Comparison of ENCODE assay signal across 8 mouse cellular contexts in genomic region chr9:109081749-109082123, GRCm38 (mm10). TPM values are rescaled to one million over a fixed set of nuclear protein-coding genes. Genes with fewer than 3 reads are reported as not detected.
A peak's percentile ranks its signal among the peaks of the same experiment; 100 is the strongest.
DNase-seq lines count a peak whose midpoint lies in the region; ATAC-seq and TF ChIP-seq lines count a peak whose summit lies in the region.

No protein-coding gene starts in this region.

- peak overlapping the region; percentile 77 for H3K4me3 ChIP-seq in heart, embryonic 11.5 days (ENCODE audit: low read depth, low read length)
- H3K4me3 ChIP-seq in E14TG2a.4 (replicated peaks; ENCODE audit: low read length): peak overlapping the region; percentile 89
- peak overlapping the region; percentile 71 for H3K4me3 ChIP-seq in forebrain, postnatal 0 days (ENCODE audit: low read depth, low read length)
- peak overlapping the region; percentile 70 for H3K4me3 ChIP-seq in liver, postnatal 0 days (ENCODE audit: low read depth, low read length)

- 3% methylated on average over 11 of the region's 11 CpGs for whole genome bisulfite sequencing in heart, embryonic 11.5 days (ENCODE audit: insufficient replicate concordance)
- WGBS in forebrain, postnatal 0 days: 7% methylated on average over 11 of the region's 11 CpGs
- WGBS in liver, postnatal 0 days (ENCODE audit: insufficient replicate concordance): 3% methylated on average over 11 of the region's 11 CpGs

- H3K27me3 ChIP-seq in heart, embryonic 11.5 days (ENCODE audit: control insufficient read depth, insufficient read depth, low read length): no peaks in the 10 kb centered on the region
- H3K27me3 ChIP-seq in E14TG2a.4 (ENCODE audit: insufficient read depth, low read length): no peaks in the 10 kb centered on the region
- H3K27me3 ChIP-seq in forebrain, postnatal 0 days (ENCODE audit: insufficient read depth, low read length): no peaks in the 10 kb centered on the region
- no peaks in the 10 kb centered on the region for H3K27me3 ChIP-seq in liver, postnatal 0 days (ENCODE audit: insufficient read depth, low read length)

- ATAC-seq in heart, embryonic 11.5 days (replicated peaks; ENCODE audit: insufficient number of reproducible peaks, low FRiP score, low TSS enrichment): no peak
- peak; percentile 10; the same call in 1 of the 2 replicates for ATAC-seq in forebrain, postnatal 0 days
- ATAC-seq in liver, postnatal 0 days: peak; percentile 8; the same call in 1 of the 2 replicates

- no peak for TF ChIP-seq CTCF in E14TG2a.4 (conservative IDR thresholded peaks at IDR 0.05; ENCODE audit: low read length)
- no peak for TF ChIP-seq CTCF in forebrain, postnatal 0 days (IDR thresholded peaks at IDR 0.05; ENCODE audit: low read depth)
- TF ChIP-seq CTCF in liver, postnatal 0 days (IDR thresholded peaks at IDR 0.05; ENCODE audit: low read depth): no peak

- no peaks in the 10 kb centered on the region for H3K36me3 ChIP-seq in heart, embryonic 11.5 days (ENCODE audit: control insufficient read depth, insufficient read depth, low read length)
- H3K36me3 ChIP-seq in E14TG2a.4 (ENCODE audit: insufficient read depth, low read length): peaks cover 30% of the 10 kb centered on the region
- H3K36me3 ChIP-seq in forebrain, postnatal 0 days (ENCODE audit: insufficient read depth): peaks cover 14% of the 10 kb centered on the region; the same call in 1 of the 2 replicates
- H3K36me3 ChIP-seq in liver, postnatal 0 days (replicated peaks; ENCODE audit: insufficient read depth, low read length): no peaks in the 10 kb centered on the region; the same call in 1 of the 2 replicates

- TF ChIP-seq EP300 in liver, postnatal 0 days (IDR thresholded peaks at IDR 0.05; ENCODE audit: low read depth): no peak

- H3K27ac ChIP-seq in heart, embryonic 11.5 days (ENCODE audit: low read depth, low read length): peak overlapping the region; percentile 50; the same call in 1 of the 2 replicates
- H3K27ac ChIP-seq in forebrain, postnatal 0 days (ENCODE audit: low read depth, low read length): peak overlapping the region; percentile 76
- H3K27ac ChIP-seq in liver, postnatal 0 days (ENCODE audit: low read depth): peak overlapping the region; percentile 73

- peaks cover 10% of the 10 kb centered on the region for H3K4me1 ChIP-seq in heart, embryonic 11.5 days (ENCODE audit: control insufficient read depth, insufficient read depth, low read length)
- peaks cover 46% of the 10 kb centered on the region for H3K4me1 ChIP-seq in E14TG2a.4 (replicated peaks; ENCODE audit: low read depth, low read length)
- peaks cover 6% of the 10 kb centered on the region; the same call in 1 of the 2 replicates for H3K4me1 ChIP-seq in forebrain, postnatal 0 days (ENCODE audit: insufficient read depth)
- H3K4me1 ChIP-seq in liver, postnatal 0 days (ENCODE audit: insufficient read depth): peaks cover 19% of the 10 kb centered on the region

- H3K9ac ChIP-seq in heart, embryonic 11.5 days (ENCODE audit: low read depth, low read length): peak overlapping the region; percentile 81
- peak overlapping the region; percentile 76 for H3K9ac ChIP-seq in forebrain, postnatal 0 days
- H3K9ac ChIP-seq in liver, postnatal 0 days (replicated peaks): peak overlapping the region; percentile 83

- intact Hi-C loops in left cerebral cortex, postnatal 4 days (cut with DNase I): no loop called here

- peak overlapping the region; percentile 82 for H3K4me2 ChIP-seq in heart, embryonic 11.5 days
- H3K4me2 ChIP-seq in forebrain, postnatal 0 days (ENCODE audit: low read depth): peak overlapping the region; percentile 76
- H3K4me2 ChIP-seq in liver, postnatal 0 days (ENCODE audit: low read depth, low read length): peak overlapping the region; percentile 77

- H3K9me3 ChIP-seq in heart, embryonic 11.5 days (replicated peaks; ENCODE audit: control insufficient read depth, low read length): no peaks in the 10 kb centered on the region
- no peaks in the 10 kb centered on the region for H3K9me3 ChIP-seq in E14TG2a.4 (ENCODE audit: low read length)
- no peaks in the 10 kb centered on the region for H3K9me3 ChIP-seq in forebrain, postnatal 0 days (ENCODE audit: low read length)
- H3K9me3 ChIP-seq in liver, postnatal 0 days (ENCODE audit: low read length): no peaks in the 10 kb centered on the region

- no peak for DNase-seq in heart, postnatal 4 days
- DNase-seq in forebrain, postnatal 0 days: no peak
- DNase-seq in liver, postnatal 0 days: no peak
- no peak for DNase-seq in adrenal gland, postnatal 25 days
- DNase-seq in thymus, adult 18-20 months: no peak
- no peak for DNase-seq in left cerebral cortex, postnatal 4 days

RNA-seq across cellular contexts. Expression of gene Ccdc51, which starts 0.6 kb away (rescaled TPM):
- polyA plus RNA-seq in heart, embryonic 11.5 days (2014; fragmentation: Nextera tagmentation; extraction: Ambion mirVana): 15.5 and 15.8 TPM in 2 replicates
- total RNA-seq in heart, postnatal 4 days (2021): 10 to 100 TPM; 11.5 to 12.2 TPM
- total RNA-seq in forebrain, postnatal 0 days (2014; rRNA removed): 12.2 and 12.9 TPM in 2 replicates
- polyA plus RNA-seq in forebrain, postnatal 0 days (2015; fragmentation: Nextera tagmentation; extraction: Ambion mirVana): 6.4 and 7.2 TPM in 2 replicates
- polyA plus RNA-seq in liver, postnatal 0 days (2015; fragmentation: Nextera tagmentation; extraction: Ambion mirVana): 8.9 and 9.1 TPM in 2 replicates
- total RNA-seq in adrenal gland, postnatal 25 days (2021): 15.7 and 21.0 TPM in 2 replicates
- total RNA-seq in left cerebral cortex, postnatal 4 days (2021): 1 to 10 TPM; 7.9 to 8.4 TPM

RNA-seq across cellular contexts. Expression of gene Tma7, which starts 0.7 kb away (rescaled TPM):
- polyA plus RNA-seq in heart, embryonic 11.5 days (2014; fragmentation: Nextera tagmentation; extraction: Ambion mirVana): 776 and 790 TPM in 2 replicates
- 100 to 1,000 TPM; 294 to 307 TPM for total RNA-seq in heart, postnatal 4 days (2021)
- total RNA-seq in forebrain, postnatal 0 days (2014; rRNA removed): 177 and 216 TPM in 2 replicates
- polyA plus RNA-seq in forebrain, postnatal 0 days (2015; fragmentation: Nextera tagmentation; extraction: Ambion mirVana): 695 and 816 TPM in 2 replicates
- polyA plus RNA-seq in liver, postnatal 0 days (2015; fragmentation: Nextera tagmentation; extraction: Ambion mirVana): 283 and 284 TPM in 2 replicates
- 370 and 418 TPM in 2 replicates for total RNA-seq in adrenal gland, postnatal 25 days (2021)
- 100 to 1,000 TPM; 385 to 398 TPM for total RNA-seq in left cerebral cortex, postnatal 4 days (2021)

RNA-seq across cellular contexts. Expression of gene Atrip, which starts 7.8 kb away (rescaled TPM):
- 18.0 and 18.6 TPM in 2 replicates for polyA plus RNA-seq in heart, embryonic 11.5 days (2014; fragmentation: Nextera tagmentation; extraction: Ambion mirVana)
- total RNA-seq in heart, postnatal 4 days (2021): 10 to 100 TPM; 10.4 to 11.1 TPM
- 45.2 and 46.1 TPM in 2 replicates for total RNA-seq in forebrain, postnatal 0 days (2014; rRNA removed)
- polyA plus RNA-seq in forebrain, postnatal 0 days (2015; fragmentation: Nextera tagmentation; extraction: Ambion mirVana): 34.6 and 34.8 TPM in 2 replicates
- polyA plus RNA-seq in liver, postnatal 0 days (2015; fragmentation: Nextera tagmentation; extraction: Ambion mirVana): 6.1 and 6.7 TPM in 2 replicates
- 18.1 and 20.5 TPM in 2 replicates for total RNA-seq in adrenal gland, postnatal 25 days (2021)
- total RNA-seq in left cerebral cortex, postnatal 4 days (2021): 10 to 100 TPM; 33.4 to 37.4 TPM

RNA-seq across cellular contexts. Expression of gene Plxnb1, which starts 13.5 kb away (rescaled TPM):
- 5.5 and 6.8 TPM in 2 replicates for polyA plus RNA-seq in heart, embryonic 11.5 days (2014; fragmentation: Nextera tagmentation; extraction: Ambion mirVana)
- 10 to 100 TPM; 31.0 to 31.5 TPM for total RNA-seq in heart, postnatal 4 days (2021)
- total RNA-seq in forebrain, postnatal 0 days (2014; rRNA removed): 56.3 and 78.2 TPM in 2 replicates
- 7.3 and 10.2 TPM in 2 replicates for polyA plus RNA-seq in forebrain, postnatal 0 days (2015; fragmentation: Nextera tagmentation; extraction: Ambion mirVana)
- 1.9 and 2.2 TPM in 2 replicates for polyA plus RNA-seq in liver, postnatal 0 days (2015; fragmentation: Nextera tagmentation; extraction: Ambion mirVana)
- total RNA-seq in adrenal gland, postnatal 25 days (2021): 122 and 223 TPM in 2 replicates
- total RNA-seq in left cerebral cortex, postnatal 4 days (2021): 100 to 1,000 TPM in 1 of 2 experiments, 10 to 100 TPM in 1; 90.0 to 105 TPM

RNA-seq across cellular contexts. Expression of gene Trex1, which starts 22.2 kb away (rescaled TPM):
- 5.7 and 7.0 TPM in 2 replicates for polyA plus RNA-seq in heart, embryonic 11.5 days (2014; fragmentation: Nextera tagmentation; extraction: Ambion mirVana)
- 1 to 10 TPM; 9.1 to 9.3 TPM for total RNA-seq in heart, postnatal 4 days (2021)
- total RNA-seq in forebrain, postnatal 0 days (2014; rRNA removed): 22.5 and 25.3 TPM in 2 replicates
- polyA plus RNA-seq in forebrain, postnatal 0 days (2015; fragmentation: Nextera tagmentation; extraction: Ambion mirVana): 16.5 and 20.3 TPM in 2 replicates
- 13.3 and 14.3 TPM in 2 replicates for polyA plus RNA-seq in liver, postnatal 0 days (2015; fragmentation: Nextera tagmentation; extraction: Ambion mirVana)
- 18.8 and 23.3 TPM in 2 replicates for total RNA-seq in adrenal gland, postnatal 25 days (2021)
- 10 to 100 TPM; 14.8 to 15.1 TPM for total RNA-seq in left cerebral cortex, postnatal 4 days (2021)
